Mouse (Mus musculus) layer of hippocampus, postnatal 10 days (tissue): Measurements from ENCODE around the gene Inka1. TPM values are rescaled to one million over a fixed set of nuclear protein-coding genes. Genes with fewer than 3 reads are reported as not detected.
A peak's percentile ranks its signal among the peaks of the same experiment; 100 is the strongest.
"Not testable (repeated sequence)": the region's sequence is repeated elsewhere in the genome, so short reads cannot be mapped to it uniquely, and the experiment has no call there.

Experiments
- DNase-seq, 2 experiments: peaks; one replicate each; pipeline ENCODE4 v3.0.0; 2021; ENCODE audit warnings: low spot score in 2 of 2
- long read RNA-seq: library from polyadenylated mRNA; stranded (forward); transcript quantifications from one replicate; pipeline ENCODE4 v2.0.0, GENCODE M21; 2023
- total RNA-seq, 2 experiments: library from RNA; stranded (reverse); gene quantifications; 2 replicates each; pipeline ENCODE4 v1.2.3; 2021

Inka1 gene
- total RNA-seq, result 10 to 100 TPM in 1 of 2 experiments, 1 to 10 TPM in 1; 10.0 to 10.3 TPM
- long read RNA-seq, transcript Inka1-201 (2 exons, 1,025 nt), result major isoform, 13 of 15 reads
- long read RNA-seq, partial matches to known transcripts, result 2 of 15 reads
- long read RNA-seq, other reads (novel, unspliced or antisense), result 0 of 15 reads

DNA sequence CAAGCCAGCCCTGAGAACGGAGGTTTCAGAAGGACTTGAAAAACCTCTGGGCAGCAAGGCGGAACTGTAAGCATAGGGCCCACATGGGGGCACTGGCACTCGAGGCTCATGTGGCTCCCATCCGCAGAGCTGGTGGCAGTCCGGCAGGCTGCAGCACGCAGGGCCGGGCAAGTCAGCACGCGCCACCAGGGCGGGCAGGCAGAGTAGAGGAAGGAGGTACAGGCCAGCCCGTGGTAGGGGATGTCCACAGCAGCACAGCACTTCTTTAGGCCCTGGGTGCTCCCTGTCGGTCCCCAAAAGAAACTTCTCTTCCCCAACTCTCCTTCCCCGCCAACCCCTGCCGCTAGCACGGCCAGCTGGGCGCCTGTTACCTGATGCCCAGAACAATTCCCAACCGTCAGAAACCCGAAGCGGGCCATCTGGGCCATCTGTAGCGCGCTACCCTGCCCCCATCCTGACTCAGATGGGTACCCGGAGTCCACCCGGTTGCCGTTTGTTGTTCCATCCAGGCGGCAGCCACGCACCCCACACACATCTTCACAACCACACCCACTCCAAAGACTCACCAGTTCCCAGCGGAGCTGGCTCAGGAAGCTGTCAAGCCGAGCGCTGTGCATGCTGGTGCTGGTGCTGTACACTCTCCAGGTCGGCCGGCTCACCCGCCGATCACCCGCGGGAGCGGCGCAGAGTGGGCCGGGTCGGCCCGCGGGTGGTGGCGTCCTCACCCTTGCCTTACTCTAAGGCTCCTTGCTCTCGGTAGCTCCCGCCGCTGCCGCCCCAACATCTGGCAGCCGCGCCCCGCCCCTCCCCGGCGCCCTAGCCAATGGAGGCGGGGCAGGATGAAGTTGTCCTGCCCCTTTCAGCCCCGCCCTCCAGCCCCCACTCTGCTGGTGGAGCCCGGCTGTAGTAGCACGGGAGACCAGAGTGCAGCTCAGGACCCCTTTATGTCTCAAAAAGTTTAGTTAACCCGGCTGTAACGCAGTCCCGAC lies at the start of gene Inka1:
Gene Inka1, minus strand, starts transcription at position 749 of the 989 bp plus-strand sequence.
- peak; percentile 73 to 84 for DNase-seq

DNA sequence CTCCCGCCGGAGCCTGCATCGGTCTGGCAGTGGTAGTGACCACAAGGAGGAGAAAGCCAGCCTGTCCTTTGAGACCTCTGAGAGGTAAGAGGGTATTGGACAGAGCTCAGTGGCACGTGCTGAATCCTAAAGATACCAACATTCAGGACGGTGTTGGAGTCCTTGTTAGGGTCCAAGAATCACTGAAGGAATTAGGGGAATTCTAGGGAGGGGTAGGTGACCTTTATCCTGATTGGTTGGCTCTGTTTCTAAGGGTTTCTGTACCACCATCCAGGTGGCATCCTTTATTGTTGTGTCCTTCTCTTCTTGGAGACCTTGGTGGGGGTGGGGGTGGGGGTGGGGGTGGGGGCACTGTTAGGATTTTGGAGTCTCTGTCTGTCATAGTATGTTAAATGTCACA lies 46.4 kb upstream of the Inka1 start:
- no peak for DNase-seq

DNA sequence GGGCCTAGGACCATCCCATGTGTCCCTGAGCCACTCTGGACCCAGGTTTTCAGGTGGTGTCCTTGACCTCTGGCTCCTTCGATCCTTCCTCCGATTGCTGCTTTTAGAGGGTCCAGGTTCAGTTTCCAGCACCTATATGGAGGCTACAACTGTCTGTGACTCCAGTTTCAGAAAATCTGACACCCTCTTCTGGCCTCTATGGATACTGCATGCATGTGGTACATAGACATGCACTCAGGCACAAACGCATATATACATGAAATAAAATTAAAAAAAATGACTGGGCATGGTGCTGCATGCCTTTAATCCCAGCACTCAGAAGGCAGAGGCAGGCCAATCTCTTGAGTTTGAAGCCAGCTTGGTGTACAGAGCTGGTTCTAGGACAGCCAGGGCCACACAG lies 42.2 kb upstream of the Inka1 start:
- DNase-seq, result no peak

- DNase-seq, result no peak
Observed at GRCm38 (mm10) chr9:108026584-108026983, 40.9 kb upstream of the Inka1 start.

- no peak for DNase-seq
Observed at GRCm38 (mm10) chr9:108023216-108023615, 37.5 kb upstream of the Inka1 start.

DNA sequence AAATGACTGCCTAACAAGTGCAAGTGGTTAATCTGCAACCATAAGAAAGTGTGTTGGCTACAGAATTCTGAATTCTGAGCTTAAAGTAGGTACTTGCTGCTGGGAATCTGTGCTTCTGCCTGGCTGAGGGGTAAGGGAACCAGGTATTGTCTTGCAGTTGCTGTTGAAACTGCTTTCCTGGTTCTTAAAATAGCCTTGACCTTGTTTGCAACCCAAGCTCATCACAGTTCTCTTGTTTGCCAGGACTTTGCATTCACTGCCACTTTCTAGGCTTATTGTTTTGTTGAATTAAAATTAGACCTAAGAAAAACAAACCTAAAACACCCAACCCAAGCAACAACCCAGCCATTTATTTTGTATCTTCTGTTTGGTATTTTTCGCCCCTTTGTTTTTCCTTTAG lies 35.1 kb upstream of the Inka1 start:
- no peak for DNase-seq

- no peak for DNase-seq
Observed at GRCm38 (mm10) chr9:108017127-108017526, 31.4 kb upstream of the Inka1 start.

GRCm38 (mm10) chr9:108013577-108013976 lies 27.9 kb upstream of the Inka1 start:
- DNase-seq, result not testable (repeated sequence)

- DNase-seq, result no peak
Observed at GRCm38 (mm10) chr9:108010385-108010784, 24.7 kb upstream of the Inka1 start.

GRCm38 (mm10) chr9:108008041-108008440 lies 22.4 kb upstream of the Inka1 start:
- no peak for DNase-seq

DNA sequence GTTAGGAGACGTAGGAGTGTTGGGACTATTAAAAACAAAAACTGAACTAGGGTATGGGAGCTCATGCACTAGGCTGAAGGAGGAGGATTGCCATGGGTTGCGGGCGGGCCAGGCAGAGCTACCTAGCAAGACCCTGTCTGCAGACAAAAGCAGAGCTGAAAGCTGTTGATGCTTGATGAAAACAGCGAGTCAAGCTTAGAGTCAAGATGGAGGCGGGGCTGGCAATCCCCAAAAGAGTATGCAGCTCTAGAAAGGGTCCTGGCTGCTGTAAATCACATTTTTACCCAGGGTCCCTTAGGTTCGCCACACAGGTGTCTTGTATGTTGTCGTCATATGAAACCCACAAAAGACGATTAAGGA lies 17.8 kb upstream of the Inka1 start:
- peak in 1 of 2 experiments; percentile 20 for DNase-seq

DNA sequence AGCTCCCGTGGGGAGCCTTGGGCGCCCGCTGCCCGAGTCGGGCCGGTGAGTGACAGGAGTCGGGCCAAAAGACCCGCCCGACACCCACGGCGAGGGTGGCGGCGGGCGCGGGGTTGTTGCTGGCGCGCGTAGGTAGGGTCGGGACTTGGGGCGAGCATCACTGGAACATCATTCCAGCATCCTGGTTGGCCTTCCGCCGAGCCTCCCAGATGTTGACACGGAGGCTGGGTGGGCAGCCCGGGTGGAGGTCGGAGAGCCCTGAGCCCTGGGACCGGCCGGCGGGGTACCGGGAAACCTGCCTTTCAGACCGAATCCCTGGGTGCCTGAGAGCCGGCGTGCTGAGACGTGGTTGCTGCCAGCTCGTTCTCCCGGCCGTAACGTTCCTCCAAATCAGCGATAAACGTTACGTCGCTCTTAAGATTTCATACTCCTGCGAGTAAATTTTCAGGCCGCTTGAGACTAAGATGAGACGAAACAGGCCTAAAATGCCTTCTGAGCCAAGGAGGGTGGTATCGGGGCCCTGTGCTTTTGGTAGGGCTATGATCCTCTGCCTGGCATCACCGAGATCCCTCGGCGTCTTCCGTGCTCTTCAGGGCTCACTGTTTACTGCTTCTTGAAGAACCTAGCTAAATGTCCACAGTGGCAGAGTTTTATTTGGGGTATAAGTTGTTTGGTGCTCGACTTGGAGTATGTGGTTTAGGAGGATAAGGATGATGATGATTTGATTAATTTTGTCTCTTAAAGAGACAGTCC lies 17.3 kb upstream of the Inka1 start:
- DNase-seq, result no peak

GRCm38 (mm10) chr9:108001922-108002770 lies 16.5 kb upstream of the Inka1 start, which contains the start of gene Ip6k1:
Gene Ip6k1, plus strand, starts transcription at chr9:108002501.
- peak; percentile 100 for DNase-seq

- DNase-seq, result no peak
Observed at GRCm38 (mm10) chr9:107996049-107996448, 10.4 kb upstream of the Inka1 start, which contains the start of gene Gm20662. Gene Gm20662, plus strand, starts transcription at chr9:107996349.

DNA sequence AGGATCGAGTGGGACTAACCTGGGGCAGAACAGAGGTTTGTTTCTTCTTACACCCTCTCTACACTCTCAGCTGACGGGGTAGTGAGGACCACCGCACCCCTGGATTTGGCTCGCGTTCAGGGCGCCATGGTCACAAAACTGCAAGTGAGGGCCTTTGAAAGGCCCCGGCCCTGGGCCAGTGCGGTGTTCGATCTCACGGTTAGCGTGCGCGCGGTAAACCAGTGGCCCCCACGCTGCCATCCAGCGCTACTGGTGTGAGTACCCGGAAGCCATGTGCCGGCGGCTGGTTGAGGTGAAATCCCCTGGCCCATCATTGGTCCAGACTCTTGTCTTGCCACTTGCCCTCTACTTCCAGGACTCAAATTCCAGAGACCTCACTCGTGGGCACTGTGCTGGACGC lies 9.8 kb upstream of the Inka1 start:
- DNase-seq, result no peak

GRCm38 (mm10) chr9:107994464-107994863 lies 8.8 kb upstream of the Inka1 start:
- no peak for DNase-seq

GRCm38 (mm10) chr9:107993013-107993412 lies 7.3 kb upstream of the Inka1 start:
- no peak for DNase-seq

GRCm38 (mm10) chr9:107992197-107992596 lies 6.5 kb upstream of the Inka1 start, which contains the start of gene Cdhr4:
Gene Cdhr4, plus strand, starts transcription at chr9:107992497.
- no peak for DNase-seq

GRCm38 (mm10) chr9:107987950-107988349 lies 2.3 kb upstream of the Inka1 start:
- no peak for DNase-seq

- peak; percentile 78 to 86 for DNase-seq
Observed at GRCm38 (mm10) chr9:107986376-107986775, 697 bp upstream of the Inka1 start.

- DNase-seq, result peak in 1 of 2 experiments; percentile 20
Observed at GRCm38 (mm10) chr9:107984754-107985055, 974 bp downstream of the Inka1 start.
